Mouse (Mus musculus) cerebellum, adult 11 months (tissue): ENCODE measurements around the gene Tox3.

Experiments used
- DNase-seq: peaks from one replicate; pipeline ENCODE4 v3.0.0; 2022

Gene Tox3

DNA sequence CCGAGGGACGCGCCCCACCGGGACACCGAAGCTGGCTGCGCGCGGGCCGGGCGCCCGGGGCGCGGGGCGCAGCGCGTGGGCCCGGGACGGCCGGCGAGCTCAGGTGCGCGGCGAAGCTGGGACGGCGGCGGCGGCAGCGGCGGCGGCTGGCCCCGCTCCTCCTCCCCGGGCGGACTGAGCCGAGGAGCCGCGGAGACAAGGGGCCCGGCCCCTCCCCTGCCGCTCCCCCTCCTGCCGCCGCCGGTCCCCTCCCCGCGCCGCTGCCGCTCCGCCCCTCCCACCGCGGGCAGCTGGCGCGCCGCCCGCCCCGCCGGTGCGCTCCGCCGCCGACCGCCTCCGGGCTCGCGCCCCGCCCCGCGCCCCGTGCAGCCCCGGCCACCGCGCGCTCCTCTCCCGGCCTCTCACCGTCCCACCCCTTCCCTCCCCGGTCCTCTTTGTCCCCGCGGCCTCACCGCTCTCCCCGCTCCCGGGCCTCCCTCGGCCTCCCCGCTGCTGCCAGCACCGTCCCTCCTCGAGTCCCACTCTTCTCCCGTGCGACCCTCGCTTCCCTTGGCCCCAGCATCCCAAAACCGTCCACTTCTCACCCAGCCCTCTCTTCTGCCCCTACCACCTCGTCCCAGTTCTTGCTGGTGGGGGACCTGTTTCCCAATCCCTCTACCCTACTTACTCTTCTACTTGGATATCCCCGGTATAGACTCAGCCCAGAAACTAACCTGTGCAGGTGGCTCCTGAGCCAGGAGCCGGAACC, at the start of gene Tox3:
TSS of gene Tox3 (minus strand) at position 166 of the 748 bp plus-strand sequence.
- no peak for DNase-seq

DNA sequence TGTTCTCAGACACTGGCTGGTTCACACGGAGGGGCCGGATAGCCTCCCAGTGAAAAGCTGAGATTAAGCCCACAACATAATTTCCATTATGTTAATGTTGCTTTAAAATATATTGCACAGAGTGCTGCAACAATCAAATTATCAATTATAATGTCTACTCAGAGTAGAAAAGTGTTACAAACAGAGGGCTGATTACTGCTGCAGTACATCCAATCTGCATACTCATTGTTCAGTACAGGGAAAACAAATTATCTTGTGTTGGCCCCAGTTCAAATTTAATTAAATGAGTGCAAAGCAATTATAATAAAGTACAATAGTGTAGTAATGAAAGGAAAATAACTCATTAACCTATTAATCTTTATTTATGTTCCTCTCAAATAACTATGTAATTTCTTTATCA, 44.5 kb upstream of the Tox3 start:
- DNase-seq, result no peak

DNA sequence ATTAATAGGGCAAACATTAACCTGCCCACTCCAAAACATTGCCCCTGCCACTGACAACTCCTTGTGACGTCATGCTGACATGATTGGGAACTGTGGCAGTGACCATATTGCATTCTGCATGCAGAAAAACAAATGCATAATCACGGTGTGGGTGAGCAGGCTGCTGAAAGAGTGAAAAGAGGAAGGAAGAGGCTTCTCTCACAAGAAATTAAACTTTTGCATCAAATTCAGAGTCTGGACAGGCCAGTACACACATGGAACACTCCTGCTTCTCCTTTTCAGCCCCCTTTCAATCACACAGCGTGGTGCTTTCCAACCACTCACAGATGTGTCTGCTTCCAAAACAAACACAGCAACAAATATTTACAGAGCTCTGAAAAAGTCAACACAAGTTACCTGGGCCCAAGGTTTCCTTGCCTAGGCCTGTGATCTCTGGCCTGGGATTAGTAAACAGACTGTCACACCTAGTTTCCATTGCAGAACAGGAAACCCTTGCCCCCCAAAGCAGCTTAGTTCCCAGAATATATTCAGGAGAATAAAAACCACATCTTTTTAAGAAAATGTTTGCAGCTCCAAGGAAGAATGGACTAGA, 43.4 kb upstream of the Tox3 start:
- no peak for DNase-seq

DNA sequence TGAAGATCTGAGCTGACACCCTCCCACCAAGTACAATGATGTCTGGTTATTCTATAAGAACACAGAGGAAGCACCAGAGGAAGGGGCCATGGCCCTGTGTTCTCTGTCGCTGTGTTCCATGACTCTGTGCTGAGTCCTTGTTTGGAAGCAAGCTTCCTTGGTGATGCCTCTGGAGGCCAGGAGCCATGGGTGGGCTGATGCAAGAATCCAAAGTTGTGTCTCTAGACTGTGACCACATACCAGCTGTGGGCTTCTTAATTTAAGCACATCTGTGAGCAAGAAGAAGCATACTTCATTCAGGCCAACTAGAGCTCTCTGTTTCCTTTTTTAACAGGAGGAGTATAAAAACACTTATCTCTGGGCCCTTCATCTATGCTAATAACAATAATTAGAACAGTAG, 42.7 kb upstream of the Tox3 start:
- DNase-seq, result no peak

DNA sequence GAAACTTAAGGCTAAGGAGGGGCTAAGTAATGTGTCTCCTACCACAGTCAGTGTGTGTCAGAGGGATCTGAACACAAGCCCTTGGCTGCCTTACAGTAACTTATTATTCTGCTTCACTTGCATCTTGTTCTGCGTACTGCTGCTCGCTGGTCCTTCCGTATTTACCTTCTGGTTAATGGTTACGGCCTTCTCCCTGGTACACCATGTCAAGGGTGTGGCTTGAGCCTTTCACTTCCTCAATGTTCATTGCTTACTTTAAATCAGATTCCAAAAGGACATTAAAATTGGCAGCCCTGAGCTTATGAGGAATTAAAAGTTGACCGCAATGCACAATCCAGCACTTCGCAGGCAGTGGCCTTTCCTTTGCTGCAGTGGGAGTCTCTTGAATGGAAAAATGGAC, 30.9 kb upstream of the Tox3 start:
- DNase-seq, result no peak

DNA sequence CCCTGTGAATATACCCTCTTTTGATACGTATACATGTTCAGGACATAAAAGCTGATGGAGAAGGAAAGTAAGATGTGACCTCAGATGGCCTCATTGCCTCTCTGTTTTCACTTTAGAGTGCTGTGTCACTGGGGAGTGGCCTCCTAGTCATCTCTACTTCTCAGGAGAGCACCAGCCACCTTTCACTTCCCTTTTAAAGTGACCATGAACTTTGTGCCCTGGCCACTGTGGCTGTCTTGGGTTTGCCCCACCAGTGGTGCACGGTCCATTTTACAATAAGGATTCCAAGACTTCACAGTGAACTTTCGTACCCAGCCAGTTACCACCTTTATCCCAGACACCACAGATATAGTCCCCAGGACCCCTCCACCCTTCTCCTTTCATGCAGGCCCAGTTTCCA, 29.9 kb upstream of the Tox3 start:
- no peak for DNase-seq

DNA sequence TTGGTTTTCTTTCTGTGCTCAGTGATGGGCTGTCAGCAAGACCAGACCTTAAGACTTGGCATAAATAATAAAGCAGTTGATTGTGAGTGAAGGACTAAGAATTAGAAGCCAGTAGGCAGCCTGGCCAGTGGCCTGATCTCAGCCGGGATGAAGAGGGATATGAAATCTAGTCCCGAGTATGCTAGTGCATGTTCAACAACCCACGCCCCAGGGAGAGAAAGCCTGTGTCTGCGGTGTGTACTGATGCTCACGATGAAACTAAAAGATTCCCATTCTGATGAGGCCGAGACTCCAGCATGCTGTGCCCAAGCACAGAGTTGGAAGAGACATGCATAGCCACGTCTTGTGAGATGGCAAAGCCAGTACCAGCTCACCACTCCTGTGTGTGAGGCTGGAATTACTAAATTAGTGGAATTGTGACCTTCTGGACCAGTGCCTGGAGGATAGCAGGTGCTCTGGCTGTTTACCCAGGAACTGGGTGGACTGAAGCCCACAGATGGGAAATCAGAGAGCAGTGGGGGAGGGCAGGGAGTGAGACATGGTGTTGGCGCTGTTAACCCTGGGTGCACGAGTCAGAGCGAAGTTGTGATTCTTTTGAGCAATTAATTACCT, 23.6 kb upstream of the Tox3 start:
- peak; percentile 53 for DNase-seq

DNA sequence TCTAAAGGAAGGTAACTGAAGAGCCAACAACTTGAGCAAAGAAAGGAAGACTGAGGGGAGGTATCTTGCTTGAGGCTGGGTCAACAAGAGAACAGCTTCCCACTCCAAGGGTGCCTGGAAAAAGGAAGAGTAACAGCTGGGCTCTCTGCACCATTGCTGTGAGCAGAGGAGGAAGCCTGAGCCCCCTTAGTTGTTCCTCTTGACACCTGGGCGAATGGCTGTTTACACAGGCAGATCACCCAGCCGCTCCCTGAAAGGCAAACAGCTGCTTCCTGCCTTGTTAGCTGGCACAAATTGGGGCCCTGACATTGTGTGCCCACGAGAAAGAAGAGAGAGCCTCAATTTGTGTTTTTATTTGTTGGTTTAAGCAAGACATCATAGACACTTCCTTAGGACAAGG, 21.7 kb upstream of the Tox3 start:
- DNase-seq, result no peak

DNA sequence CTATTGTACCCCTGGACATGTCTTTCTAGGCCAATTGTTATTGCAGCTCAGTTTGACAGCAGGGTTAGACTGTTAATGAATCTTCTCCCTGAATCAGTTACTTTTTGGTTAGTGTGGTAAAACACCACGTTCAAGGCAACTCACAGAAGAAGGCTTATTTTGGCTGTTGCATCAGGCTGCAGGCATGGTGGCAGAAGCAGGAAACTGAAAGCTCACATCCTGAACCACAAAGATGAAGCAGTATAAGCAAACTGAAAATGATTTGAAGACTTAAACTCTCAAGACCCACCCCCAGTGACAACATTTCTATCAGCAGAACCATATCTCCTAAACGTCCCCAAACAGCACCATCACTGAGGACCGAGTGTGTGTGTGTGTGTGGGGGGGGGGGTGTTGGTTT, 8.6 kb upstream of the Tox3 start:
- no peak for DNase-seq

DNA sequence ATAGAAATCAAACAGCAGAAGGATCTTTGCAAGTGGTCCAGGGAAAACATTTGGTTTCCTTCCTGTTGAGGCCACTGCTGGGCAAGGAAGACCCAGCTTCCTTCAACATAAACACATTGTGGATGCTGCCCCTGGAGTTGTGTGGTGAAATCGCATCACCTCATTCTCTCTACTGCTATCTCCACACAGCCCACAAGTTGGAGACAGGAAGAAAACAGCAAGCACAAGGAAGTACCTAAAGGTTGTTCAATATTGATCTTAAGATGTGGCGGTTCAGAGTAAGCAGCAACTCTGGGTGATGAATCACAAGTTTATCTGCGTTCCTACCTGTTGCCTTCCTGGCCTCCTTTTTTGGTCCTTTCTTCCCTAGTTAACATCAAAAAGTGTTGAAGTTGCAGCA, 6.6 kb upstream of the Tox3 start:
- DNase-seq, result no peak

DNA sequence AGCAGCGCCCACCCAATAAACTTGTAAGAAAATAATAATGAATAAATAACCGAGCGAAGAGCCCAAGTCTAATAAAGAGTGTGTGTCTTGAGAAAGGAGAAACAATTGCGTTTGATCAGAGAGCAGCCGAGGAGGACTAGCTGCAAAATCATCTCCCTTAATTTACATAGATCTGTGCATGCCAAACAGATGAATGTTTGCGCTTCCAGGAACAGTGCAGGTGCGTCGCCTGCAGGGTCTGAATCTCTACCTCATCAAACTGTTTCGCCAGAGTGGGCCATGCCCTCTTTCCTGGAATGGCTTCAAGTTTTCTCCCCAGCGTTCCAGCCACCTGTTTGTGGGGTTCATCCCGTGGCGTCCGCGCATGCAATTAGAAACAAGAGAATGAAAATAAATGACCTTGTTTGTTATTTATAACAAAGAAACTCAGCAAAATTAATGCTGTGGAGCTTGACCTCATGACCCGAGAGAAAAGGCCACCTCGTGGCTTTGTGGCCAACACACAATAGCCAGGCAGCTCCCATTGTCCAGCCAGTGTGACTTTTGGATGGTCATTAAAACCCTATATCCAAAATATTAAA, 5.9 kb upstream of the Tox3 start:
- no peak for DNase-seq

DNA sequence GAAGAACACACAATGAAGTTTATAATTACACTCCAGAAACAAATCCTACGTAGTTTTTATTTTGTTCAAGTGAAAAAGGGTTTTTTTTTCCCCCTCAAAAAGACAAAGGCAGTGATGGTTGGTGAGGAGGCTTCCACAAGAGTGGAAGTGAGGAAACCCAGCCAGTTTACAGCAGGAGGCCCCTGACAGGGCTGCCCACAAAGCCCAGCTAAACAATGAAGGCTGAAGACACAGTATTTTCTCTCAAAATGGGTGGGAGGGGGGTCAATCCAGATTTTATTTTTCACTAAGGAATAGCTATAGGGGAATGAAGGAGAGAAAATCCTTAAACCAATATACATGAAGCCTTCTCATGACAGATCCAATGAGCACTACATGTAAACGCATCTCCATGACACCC, 5.4 kb upstream of the Tox3 start:
- no peak for DNase-seq

DNA sequence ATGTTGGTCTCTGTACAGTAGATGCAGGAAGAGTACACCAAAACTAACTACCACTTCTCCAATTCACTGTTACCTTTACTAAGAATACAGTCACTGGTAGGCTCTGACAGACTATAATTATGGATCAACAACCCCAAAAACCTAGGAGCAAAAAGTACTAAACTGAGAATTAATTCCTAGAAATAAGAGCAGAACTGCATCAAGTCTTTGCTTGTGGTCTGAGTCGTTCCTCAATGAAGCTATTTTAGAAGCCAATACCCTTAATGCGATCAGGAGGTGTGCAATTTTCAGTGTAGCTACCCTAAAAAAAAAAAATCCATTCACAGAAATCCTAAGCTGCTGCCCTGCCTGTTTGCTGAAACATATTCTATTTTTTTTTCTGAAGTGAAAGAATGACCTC, 4.8 kb upstream of the Tox3 start:
- DNase-seq, result no peak

DNA sequence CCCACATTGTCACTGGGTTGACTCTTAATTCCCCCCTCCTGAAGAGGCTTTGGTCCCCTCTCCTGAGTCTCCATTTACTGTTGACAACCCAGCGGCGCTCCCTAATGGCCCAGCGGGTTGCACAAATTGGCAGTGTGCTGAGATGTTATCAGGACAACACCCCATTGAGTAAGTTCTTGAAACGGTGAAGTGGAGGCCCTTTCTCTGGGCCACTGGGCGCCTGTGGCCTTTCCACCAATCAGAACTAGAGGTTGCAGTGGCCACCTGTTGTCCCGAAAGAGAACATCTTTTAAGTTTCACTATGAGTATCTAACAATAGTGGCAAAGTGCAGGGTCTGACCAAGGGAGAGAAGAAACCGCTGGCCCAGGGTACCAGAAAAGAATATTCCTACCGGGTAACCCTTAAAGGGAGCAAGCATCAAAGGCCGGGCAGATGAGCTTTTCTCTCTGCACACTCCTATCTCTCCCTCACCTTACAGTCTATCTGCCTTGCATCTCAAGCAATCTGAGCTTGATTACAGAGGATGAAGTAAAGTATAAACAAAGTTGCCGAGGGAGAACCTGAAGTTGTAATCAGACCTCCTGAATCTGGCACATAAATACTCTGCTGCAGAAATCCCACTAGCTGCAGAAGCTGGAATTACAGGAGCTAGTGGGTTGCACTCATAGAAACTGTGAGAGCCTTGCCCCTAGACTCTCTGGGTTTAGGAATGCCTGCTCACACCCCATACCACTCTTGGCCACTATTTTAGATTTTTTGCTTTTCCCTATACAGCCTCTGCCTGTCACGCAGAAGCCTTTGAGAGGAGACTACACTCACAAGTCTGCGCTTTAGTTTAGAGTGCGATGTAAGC, 1.8 kb upstream of the Tox3 start:
- DNase-seq, result no peak

DNA sequence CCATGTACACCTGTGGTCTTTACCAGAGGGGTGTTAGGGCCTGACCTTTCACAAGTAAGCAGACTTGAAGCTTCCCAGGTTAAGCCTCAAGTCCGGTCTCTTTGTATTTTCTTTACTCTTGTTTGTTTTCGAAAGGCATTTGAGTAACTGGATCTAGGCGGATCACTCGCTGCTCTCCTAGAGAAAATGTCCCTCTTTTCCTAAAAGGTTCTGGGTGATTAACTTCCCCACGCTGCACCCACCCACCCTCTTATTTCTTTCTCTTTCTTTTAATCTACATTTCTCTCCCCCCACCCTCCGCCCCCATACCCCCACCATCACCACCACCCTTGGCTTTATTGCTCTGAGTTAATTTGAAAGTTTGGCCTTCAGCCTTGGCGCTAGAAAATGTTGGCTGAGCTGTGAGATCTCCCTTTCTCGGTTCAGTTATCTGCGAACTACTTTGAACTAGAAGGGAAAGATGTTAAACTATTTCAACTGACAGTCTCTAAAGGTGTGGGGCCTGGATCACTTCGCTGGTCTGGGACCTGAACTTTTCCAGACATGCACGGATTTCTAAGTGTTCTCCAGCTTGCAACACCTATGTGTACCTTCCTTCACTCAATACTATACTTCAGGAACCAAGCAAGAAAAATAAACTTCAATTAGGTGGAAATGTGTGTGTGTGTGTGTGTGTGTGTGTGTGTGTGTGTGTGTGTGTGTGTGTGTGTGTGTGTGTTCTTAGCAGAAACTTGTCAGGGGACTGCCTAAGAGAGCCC, 962 bp upstream of the Tox3 start:
- DNase-seq, result no peak

DNA sequence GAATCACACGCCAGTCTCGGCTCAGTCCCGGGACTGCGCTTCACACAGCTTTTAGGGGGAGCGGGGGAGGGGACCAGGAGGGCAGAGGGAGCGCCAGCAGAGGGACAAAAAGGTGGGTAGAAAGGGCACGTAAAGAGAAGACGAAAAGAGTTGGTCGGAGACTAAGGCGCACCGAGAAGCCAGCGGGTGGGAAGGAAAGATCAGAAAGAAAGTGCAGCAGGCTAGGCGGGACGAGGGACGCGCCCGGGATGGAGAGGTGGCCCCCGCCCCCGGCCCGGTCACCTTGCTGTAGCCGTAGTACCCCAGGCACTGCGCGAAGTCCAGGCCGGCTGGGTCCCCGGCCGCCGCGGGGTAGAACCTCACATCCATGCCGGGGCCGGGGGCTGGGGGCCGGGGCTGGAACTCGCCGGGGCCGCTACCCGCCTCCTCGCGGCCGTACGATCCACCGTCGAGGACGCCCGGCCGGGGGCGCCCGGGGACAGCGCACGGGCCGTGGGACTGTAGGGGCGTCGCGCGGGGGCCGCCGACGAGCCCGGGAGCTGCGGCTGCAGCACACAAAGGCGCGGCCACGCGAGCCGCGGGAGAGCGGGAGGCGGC, 464 bp downstream of the Tox3 start:
- no peak for DNase-seq

DNA sequence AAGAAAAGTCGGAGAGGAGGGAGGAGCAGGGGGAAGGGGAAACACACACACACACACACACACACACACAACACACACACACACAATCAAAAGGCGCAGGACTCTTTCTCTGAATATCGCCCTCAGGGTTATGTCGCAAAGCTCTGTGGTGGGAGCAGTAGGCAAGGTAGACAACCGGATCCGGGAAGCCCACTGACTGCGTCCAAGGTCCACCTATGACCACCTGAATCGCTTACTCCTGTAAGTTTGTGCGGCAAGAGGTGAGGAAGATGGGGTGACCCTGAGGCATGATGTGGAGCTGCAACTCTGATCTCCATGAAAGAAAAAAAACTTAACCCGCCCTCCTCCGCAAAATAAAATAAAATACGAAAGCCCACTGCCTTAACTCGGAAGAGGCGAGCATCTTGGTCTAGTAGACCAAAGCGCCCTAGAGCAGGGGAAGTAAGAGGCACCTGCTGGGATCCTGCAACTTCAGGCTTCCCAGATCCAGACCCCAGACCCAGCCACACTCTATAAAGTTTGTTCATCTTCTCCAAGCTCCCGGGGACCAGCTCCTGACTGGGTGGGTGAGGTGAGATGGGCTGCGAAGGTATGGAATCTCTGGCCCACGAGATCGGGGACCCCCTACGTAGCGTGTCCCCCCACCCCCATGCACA, 1.1 kb downstream of the Tox3 start:
- DNase-seq, result no peak

DNA sequence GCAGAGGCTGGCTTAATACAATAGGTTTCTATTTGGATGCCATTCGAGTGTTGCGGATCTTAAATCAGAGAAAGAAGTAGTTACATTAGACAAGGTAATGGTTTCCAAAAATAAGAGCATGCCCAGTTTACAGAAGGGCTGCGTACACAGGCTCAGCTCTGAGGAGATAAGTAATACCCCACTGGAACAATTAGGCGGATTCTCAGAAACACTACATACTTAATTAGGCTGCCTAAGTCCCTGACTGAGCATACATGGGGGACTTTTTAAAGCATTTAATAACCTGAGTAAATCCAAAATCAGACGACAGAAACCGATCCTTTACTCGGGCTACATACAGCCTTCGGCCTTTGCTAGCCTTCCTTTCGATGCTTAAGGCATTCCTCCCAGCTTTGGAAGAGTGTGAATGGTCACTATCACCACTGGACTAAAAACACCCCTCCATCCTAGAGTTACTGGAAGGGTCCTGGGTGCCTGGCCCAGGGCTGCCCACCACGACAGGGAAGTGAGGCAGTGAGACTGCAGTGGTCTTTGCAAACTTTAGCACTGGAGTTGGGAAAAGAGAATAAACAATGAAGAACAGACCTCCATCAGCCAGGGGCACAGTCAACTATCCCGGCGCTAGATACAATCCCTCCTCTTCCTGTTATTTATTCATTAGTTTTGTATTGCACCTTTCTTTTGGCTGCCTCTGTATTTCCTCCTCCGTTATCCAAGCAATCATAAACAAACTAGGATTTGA, 1.8 kb downstream of the Tox3 start:
- no peak for DNase-seq

DNA sequence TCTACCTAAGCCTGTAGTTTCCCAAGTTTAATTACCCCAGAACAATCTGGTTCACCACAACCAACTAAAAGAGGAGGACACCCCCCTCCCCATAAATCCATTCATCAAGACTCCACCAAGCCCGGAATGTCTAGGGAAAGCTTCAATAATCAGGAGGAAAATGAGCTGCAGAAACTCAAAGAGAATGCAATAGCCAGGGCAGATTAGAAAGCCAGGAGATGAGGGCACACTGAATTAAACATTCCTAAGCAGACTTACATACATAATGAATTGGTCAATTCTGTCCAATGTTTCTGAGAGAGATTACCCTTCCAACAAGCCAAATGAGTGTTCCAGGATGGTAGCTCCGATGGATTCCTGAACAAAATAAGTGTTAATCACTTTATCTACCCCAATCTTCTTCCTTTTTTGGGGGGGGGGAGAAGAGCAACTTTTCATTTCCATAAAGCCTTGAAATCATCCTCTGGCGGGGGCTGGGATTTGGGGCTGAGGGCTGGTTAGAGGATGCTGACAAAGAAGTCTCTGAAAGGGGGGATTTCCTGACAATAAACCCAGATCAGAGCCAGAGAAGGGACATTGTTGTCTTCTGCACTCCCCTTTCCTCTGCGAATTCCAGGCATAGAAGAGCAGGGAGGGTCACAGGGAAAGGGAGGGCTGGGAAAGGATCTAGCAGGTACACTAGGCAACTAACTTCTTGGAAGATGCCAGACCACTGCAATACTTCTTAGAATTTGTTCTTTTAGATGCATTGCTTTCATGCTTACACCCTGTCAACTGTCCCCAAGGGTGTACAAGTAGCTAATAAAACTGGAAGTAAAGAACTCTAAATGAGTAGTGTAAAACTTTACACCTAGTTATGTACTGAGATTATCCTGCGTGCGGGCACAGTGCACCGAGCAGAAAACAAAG, 17.5 kb downstream of the Tox3 start:
- no peak for DNase-seq

DNA sequence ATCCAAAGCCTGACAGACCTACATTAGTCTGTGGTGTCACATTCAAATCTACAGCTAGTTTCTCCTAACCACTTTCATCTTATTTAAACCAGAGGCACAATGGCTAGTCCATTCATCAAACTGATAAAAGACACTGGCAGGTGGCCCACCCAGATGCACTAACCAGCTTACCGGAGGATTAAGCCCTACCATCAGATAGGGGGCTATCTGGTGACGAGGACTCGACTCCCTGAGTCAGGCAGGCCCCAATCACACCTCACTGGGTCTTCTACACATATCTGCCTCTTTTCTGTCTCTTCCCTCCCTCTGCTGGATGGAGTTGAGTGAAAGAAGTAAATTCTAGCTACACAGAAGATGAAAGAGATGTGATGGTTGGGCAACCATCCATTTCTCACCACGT, 24.3 kb downstream of the Tox3 start:
- DNase-seq, result no peak
